Mouse (Mus musculus) liver (tissue): ENCODE measurements around the gene Ap2b1.

Source experiments
- DNase-seq: peaks from one replicate; pipeline ENCODE4 v3.0.0-alpha.2; 2020; ENCODE audit warnings: mixed read lengths

The Ap2b1 gene

GRCm38 (mm10) chr11:83447612-83448011 lies 148.8 kb downstream of the Ap2b1 start:
- no peak for DNase-seq

GRCm38 (mm10) chr11:83448021-83448926 lies 149.4 kb downstream of the Ap2b1 start:
- DNase-seq, result no peak

- no peak for DNase-seq
Observed at GRCm38 (mm10) chr11:83448927-83449236, 150.1 kb downstream of the Ap2b1 start.

GRCm38 (mm10) chr11:83449298-83449697 lies 150.5 kb downstream of the Ap2b1 start:
- DNase-seq, result no peak

GRCm38 (mm10) chr11:83450550-83450949 lies 151.7 kb downstream of the Ap2b1 start:
- DNase-seq, result no peak

- DNase-seq, result no peak
Observed at GRCm38 (mm10) chr11:83451281-83451680, 152.5 kb downstream of the Ap2b1 start.

GRCm38 (mm10) chr11:83454548-83454947 lies 155.7 kb downstream of the Ap2b1 start:
- peak; percentile 56 for DNase-seq
